Mouse (Mus musculus) bone marrow macrophage, adult 2 months (primary cell): ENCODE data around the gene Myh9. TPM values are rescaled to one million over a fixed set of nuclear protein-coding genes. Genes with fewer than 3 reads are reported as not detected.
A peak's percentile ranks its signal among the peaks of the same experiment; 100 is the strongest.

Experiments
- H3K27ac ChIP-seq: 2 replicates; pipeline ENCODE4 v1.5.1; 2012; ENCODE audit warnings: low read depth, low read length; ENCODE audit not compliant: insufficient read depth
- H3K4me1 ChIP-seq: 2 replicates; pipeline ENCODE4 v1.6.1; 2012; ENCODE audit warnings: low read length; ENCODE audit not compliant: control insufficient read depth, insufficient read depth
- H3K4me3 ChIP-seq: 2 replicates; pipeline ENCODE4 v1.5.1; 2012; ENCODE audit warnings: mild to moderate bottlenecking, low read length, moderate library complexity; ENCODE audit not compliant: insufficient read depth
- CTCF ChIP-seq: IDR thresholded peaks from 2 replicates; pipeline ENCODE4 v1.5.1; 2012; ENCODE audit warnings: low read depth, mild to moderate bottlenecking, low read length, moderate library complexity
- POLR2A ChIP-seq: IDR thresholded peaks from 2 replicates; pipeline ENCODE4 v1.6.1; 2012; ENCODE audit warnings: mild to moderate bottlenecking, low read depth, low read length, borderline replicate concordance
- polyA plus RNA-seq: library from polyadenylated mRNA; stranded (reverse); fragments of >200 nt; gene quantifications from 2 replicates; pipeline ENCODE4 v1.2.4, GENCODE M21; 2012; ENCODE audit not compliant: missing spikeins, insufficient read depth, insufficient read length

Gene Myh9
- polyA plus RNA-seq, 1 experiment = 194 TPM

- Histone ChIP-seq H3K4me3 (0 out of 2 replicates have a peak overlapping the region, but pooled peaks have one; percentile 12), H3K4me1 (peaks cover 72% of the 10 kb centered on the region), H3K27ac (peak overlapping the region; percentile 22)
- TF ChIP-seq CTCF = no peak
- no peak for TF ChIP-seq POLR2A
Measured at GRCm38 (mm10) chr15:77835930-77836653, 5.9 kb downstream of the Myh9 start.

GRCm38 (mm10) chr15:77834336-77835268 is 7.4 kb downstream of the Myh9 start:
- no peak overlapping the region for H3K4me3 ChIP-seq
- H3K27ac ChIP-seq = no peak overlapping the region
- peaks cover 87% of the 10 kb centered on the region for H3K4me1 ChIP-seq
- no peak for TF ChIP-seq POLR2A
- no peak for TF ChIP-seq CTCF

- H3K4me3 ChIP-seq = no peak overlapping the region
- H3K4me1 ChIP-seq = peaks cover 87% of the 10 kb centered on the region
- no peak overlapping the region for H3K27ac ChIP-seq
- no peak for TF ChIP-seq CTCF
- TF ChIP-seq POLR2A = no peak
Measured at GRCm38 (mm10) chr15:77833731-77834130, 8.2 kb downstream of the Myh9 start.

GRCm38 (mm10) chr15:77833083-77833482 is 8.9 kb downstream of the Myh9 start:
- Histone ChIP-seq H3K4me1 (peaks cover 83% of the 10 kb centered on the region), H3K4me3 (no peak overlapping the region), H3K27ac (no peak overlapping the region)
- no peak for TF ChIP-seq POLR2A
- TF ChIP-seq CTCF = no peak

- no peak for TF ChIP-seq CTCF
- TF ChIP-seq POLR2A = no peak
- Histone ChIP-seq H3K4me3 (no peak overlapping the region), H3K27ac (peak overlapping the region; percentile 38), H3K4me1 (peaks cover 82% of the 10 kb centered on the region)
Measured at GRCm38 (mm10) chr15:77832458-77832904, 9.5 kb downstream of the Myh9 start.

GRCm38 (mm10) chr15:77831754-77832457 is 10.1 kb downstream of the Myh9 start:
- H3K4me3 ChIP-seq = no peak overlapping the region
- no peak for TF ChIP-seq POLR2A
- no peak for TF ChIP-seq CTCF
- peaks cover 76% of the 10 kb centered on the region for H3K4me1 ChIP-seq
- H3K27ac ChIP-seq = peak overlapping the region; percentile 42

- Histone ChIP-seq H3K4me1 (peaks cover 70% of the 10 kb centered on the region), H3K27ac (peak overlapping the region; percentile 42), H3K4me3 (no peak overlapping the region)
- TF ChIP-seq POLR2A (no peak), CTCF (no peak)
Measured at GRCm38 (mm10) chr15:77831138-77831579, 10.8 kb downstream of the Myh9 start.

GRCm38 (mm10) chr15:77830481-77831137 is 11.4 kb downstream of the Myh9 start:
- Histone ChIP-seq H3K4me1 (peaks cover 69% of the 10 kb centered on the region), H3K4me3 (no peak overlapping the region), H3K27ac (peak overlapping the region; percentile 10)
- no peak for TF ChIP-seq POLR2A
- TF ChIP-seq CTCF = no peak

GRCm38 (mm10) chr15:77829542-77829941 is 12.4 kb downstream of the Myh9 start:
- Histone ChIP-seq H3K4me3 (no peak overlapping the region), H3K4me1 (peaks cover 62% of the 10 kb centered on the region), H3K27ac (no peak overlapping the region)
- TF ChIP-seq POLR2A = no peak
- TF ChIP-seq CTCF = no peak
